Mouse (Mus musculus) G1E (cell line): ENCODE data around the gene Cish. TPM values are rescaled to one million over a fixed set of nuclear protein-coding genes. Genes with fewer than 3 reads are reported as not detected.
A peak's percentile ranks its signal among the peaks of the same experiment; 100 is the strongest.

Experiments used
- ATAC-seq: 2 replicates; pipeline ENCODE4 v1.8.0; 2016; ENCODE audit warnings: mild to moderate bottlenecking; ENCODE audit not compliant: insufficient number of reproducible peaks, poor library complexity, low FRiP score, severe bottlenecking; ENCODE audit errors: extremely low read depth
- DNase-seq: peaks from one replicate; pipeline ENCODE4 v3.0.0; 2012; ENCODE audit warnings: low spot score
- H3K27me3 ChIP-seq: 2 replicates; pipeline ENCODE4 v1.6.1; 2012; ENCODE audit warnings: mild to moderate bottlenecking, low read length, inconsistent platforms; ENCODE audit not compliant: insufficient read depth
- H3K36me3 ChIP-seq: replicated peaks from 2 replicates; pipeline ENCODE3; 2012; ENCODE audit warnings: mild to moderate bottlenecking, inconsistent platforms
- H3K4me1 ChIP-seq: 2 replicates; pipeline ENCODE4 v1.6.1; 2012; ENCODE audit warnings: low read depth, low read length, inconsistent platforms, mixed read lengths; ENCODE audit not compliant: insufficient read depth
- H3K4me3 ChIP-seq: 2 replicates; pipeline ENCODE4 v1.5.1; 2012; ENCODE audit warnings: low read depth, mild to moderate bottlenecking, inconsistent platforms, low read length, moderate library complexity, mixed read lengths
- H3K9me3 ChIP-seq: replicated peaks from 2 replicates; pipeline ENCODE4 v1.6.1; 2012; ENCODE audit warnings: inconsistent platforms
- CTCF ChIP-seq: IDR thresholded peaks from 2 replicates; pipeline ENCODE4 v1.5.1; 2012; ENCODE audit warnings: low read depth, low read length, inconsistent platforms, mixed read lengths
- GATA1 ChIP-seq: IDR thresholded peaks from 2 replicates; pipeline ENCODE4 v1.6.1; 2012; ENCODE audit warnings: borderline replicate concordance, low read length, inconsistent platforms, mixed read lengths
- GATA2 ChIP-seq: IDR thresholded peaks from 2 replicates; pipeline ENCODE4 v1.6.1; 2012; ENCODE audit warnings: low read depth, low read length, inconsistent platforms, borderline replicate concordance
- POLR2AphosphoS5 ChIP-seq: IDR thresholded peaks from 2 replicates; pipeline ENCODE4 v1.6.1; 2012; ENCODE audit warnings: low read depth, low read length, inconsistent platforms; ENCODE audit not compliant: insufficient replicate concordance
- TAL1 ChIP-seq: conservative IDR thresholded peaks from 2 replicates; pipeline ENCODE4 v1.6.1; 2012; ENCODE audit warnings: low read depth, low read length, inconsistent platforms, mixed read lengths
- polyA plus RNA-seq: library from polyadenylated mRNA; stranded (reverse); fragments of >175 nt; gene quantifications from 2 replicates; pipeline ENCODE4 v1.2.3, GENCODE M21; 2012
- total RNA-seq, 2 experiments: library from RNA; stranded (forward) in 1 of 2; stranded (reverse) in 1 of 2; fragments of 200-1000 nt in 1 of 2; fragments of >200 nt in 1 of 2; fragmentation: Nextera tagmentation in 1 of 2; gene quantifications; 2 replicates each; pipeline ENCODE4 v1.2.3; 2014 to 2017

Gene Cish
- total and polyA plus RNA-seq, 3 experiments, result 24.7 to 151 (median 106) TPM

DNA sequence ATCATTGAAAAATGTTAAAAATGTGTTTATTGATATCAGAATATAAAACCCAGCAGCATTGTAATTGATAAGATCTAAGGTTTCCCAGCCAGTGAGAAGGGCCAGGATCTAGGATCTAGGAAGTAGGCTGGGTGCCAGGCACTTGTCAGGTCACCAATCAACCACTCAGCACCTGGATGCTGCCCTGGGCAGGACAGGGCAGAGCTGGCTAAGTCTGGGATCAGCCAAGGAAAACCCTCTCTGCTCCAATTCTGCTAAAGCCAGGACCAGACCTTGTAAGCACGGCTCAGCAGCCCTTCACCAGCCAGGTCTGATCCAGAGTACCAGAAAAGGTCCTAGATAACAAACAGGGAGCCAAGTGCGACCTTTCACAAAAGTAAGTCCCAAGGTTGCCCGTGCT, 40.9 kb upstream of the Cish start:
- DNase-seq (no peak), ATAC-seq (no peak)
- TF ChIP-seq POLR2AphosphoS5, result no peak
- TF ChIP-seq CTCF, result no peak
- no peak for TF ChIP-seq TAL1
- TF ChIP-seq GATA2, result no peak
- TF ChIP-seq GATA1, result no peak
- no peak overlapping the region for H3K4me3 ChIP-seq
- H3K9me3 ChIP-seq, result no peaks in the 10 kb centered on the region
- peaks cover 27% of the 10 kb centered on the region for H3K4me1 ChIP-seq
- peaks cover 65% of the 10 kb centered on the region for H3K36me3 ChIP-seq
- H3K27me3 ChIP-seq, result peaks cover 6% of the 10 kb centered on the region

- TF ChIP-seq GATA1 (no peak), CTCF (no peak), TAL1 (no peak), POLR2AphosphoS5 (no peak), GATA2 (no peak)
- Histone ChIP-seq H3K4me3 (no peak overlapping the region), H3K27me3 (peaks cover 6% of the 10 kb centered on the region), H3K9me3 (no peaks in the 10 kb centered on the region), H3K4me1 (peaks cover 26% of the 10 kb centered on the region), H3K36me3 (peaks cover 72% of the 10 kb centered on the region)
- no peak for ATAC-seq
- DNase-seq, result no peak
Observed at GRCm38 (mm10) chr9:107255596-107255995, 40.2 kb upstream of the Cish start.

DNA sequence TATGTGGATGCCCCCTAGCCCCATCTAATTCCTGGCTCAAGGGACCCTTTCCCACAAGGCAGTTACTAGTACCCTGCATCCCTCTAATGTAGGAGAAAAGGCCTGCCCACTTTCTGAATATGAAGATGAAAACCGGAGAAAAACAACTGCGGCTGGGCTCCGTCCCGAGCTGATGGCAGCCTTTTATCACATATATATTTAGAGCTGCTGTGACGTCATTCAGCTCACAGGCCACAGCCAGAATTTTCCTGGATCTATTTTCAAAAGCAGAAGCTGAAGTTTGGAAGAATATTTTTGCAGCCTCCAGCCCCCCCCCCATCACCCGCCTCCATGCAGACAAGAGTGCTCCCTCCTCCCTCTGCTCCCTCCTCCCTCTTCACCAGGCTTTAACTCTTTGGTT, 36.3 kb upstream of the Cish start:
- Histone ChIP-seq H3K36me3 (peaks cover 100% of the 10 kb centered on the region), H3K4me3 (no peak overlapping the region), H3K9me3 (no peaks in the 10 kb centered on the region), H3K27me3 (no peaks in the 10 kb centered on the region), H3K4me1 (peaks cover 50% of the 10 kb centered on the region)
- no peak for TF ChIP-seq TAL1
- TF ChIP-seq POLR2AphosphoS5, result no peak
- no peak for DNase-seq
- ATAC-seq, result no peak

- ATAC-seq, result no peak
- H3K27me3 ChIP-seq, result no peaks in the 10 kb centered on the region
- no peak for TF ChIP-seq GATA1
- TF ChIP-seq GATA2, result no peak
- no peak for TF ChIP-seq CTCF
- no peak for TF ChIP-seq POLR2AphosphoS5
- no peak for TF ChIP-seq TAL1
- no peak for DNase-seq
- H3K4me3 ChIP-seq, result no peak overlapping the region
- peaks cover 57% of the 10 kb centered on the region for H3K4me1 ChIP-seq
- H3K36me3 ChIP-seq, result peaks cover 97% of the 10 kb centered on the region
- H3K9me3 ChIP-seq, result no peaks in the 10 kb centered on the region
Observed at GRCm38 (mm10) chr9:107260429-107260828, 35.4 kb upstream of the Cish start.

DNA sequence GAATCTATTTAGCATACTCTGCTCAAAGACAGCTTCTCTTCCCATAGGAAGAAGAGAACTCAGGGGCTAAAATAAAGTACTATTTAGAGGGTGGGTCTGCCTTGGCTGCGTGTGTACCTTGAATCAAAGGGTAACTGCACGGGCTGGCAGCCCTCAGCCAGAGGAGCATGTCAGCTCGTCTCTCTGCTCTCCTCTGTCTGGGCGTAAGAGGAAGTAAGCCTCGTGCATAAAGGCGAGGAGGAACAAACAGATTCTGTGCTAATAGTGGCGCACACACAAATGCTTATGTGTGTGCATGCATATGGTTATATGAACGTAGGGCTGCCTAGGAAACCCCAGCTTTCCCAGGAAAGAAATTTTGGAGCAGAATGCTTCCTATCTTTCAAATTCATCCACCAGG, 35.0 kb upstream of the Cish start:
- Histone ChIP-seq H3K4me1 (peaks cover 61% of the 10 kb centered on the region), H3K9me3 (no peaks in the 10 kb centered on the region), H3K27me3 (no peaks in the 10 kb centered on the region), H3K36me3 (peaks cover 97% of the 10 kb centered on the region), H3K4me3 (no peak overlapping the region)
- DNase-seq (no peak), ATAC-seq (peak; percentile 62)
- TF ChIP-seq GATA1 (no peak), TAL1 (no peak), CTCF (no peak), POLR2AphosphoS5 (no peak), GATA2 (no peak)

DNA sequence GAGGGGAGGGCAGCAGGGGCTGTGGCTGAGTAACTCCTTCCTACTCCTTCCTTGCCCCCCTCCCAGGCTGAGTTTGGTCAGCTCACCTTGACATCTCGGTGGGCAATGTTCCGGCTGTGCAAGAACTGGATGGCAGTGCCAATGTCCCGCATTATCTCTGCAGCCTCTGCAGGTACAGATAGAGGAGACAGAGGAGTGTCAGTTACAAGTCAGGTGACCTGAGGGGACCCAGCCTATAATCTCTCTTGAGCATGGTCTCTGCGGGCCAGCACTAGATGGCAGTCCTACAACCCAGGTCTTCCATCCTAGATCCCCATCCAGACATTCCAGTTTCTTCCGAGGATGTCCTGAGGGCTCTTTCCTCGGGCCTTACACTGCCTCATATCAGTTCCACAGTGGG, 34.0 kb upstream of the Cish start:
- Histone ChIP-seq H3K4me1 (peaks cover 67% of the 10 kb centered on the region), H3K36me3 (peaks cover 94% of the 10 kb centered on the region), H3K27me3 (no peaks in the 10 kb centered on the region), H3K9me3 (no peaks in the 10 kb centered on the region), H3K4me3 (no peak overlapping the region; the same call in 1 of the 2 replicates)
- ATAC-seq (peak; percentile 36; the same call in 1 of the 2 replicates), DNase-seq (no peak)
- TF ChIP-seq TAL1, result no peak
- no peak for TF ChIP-seq CTCF
- TF ChIP-seq POLR2AphosphoS5, result no peak
- no peak for TF ChIP-seq GATA2
- no peak for TF ChIP-seq GATA1

DNA sequence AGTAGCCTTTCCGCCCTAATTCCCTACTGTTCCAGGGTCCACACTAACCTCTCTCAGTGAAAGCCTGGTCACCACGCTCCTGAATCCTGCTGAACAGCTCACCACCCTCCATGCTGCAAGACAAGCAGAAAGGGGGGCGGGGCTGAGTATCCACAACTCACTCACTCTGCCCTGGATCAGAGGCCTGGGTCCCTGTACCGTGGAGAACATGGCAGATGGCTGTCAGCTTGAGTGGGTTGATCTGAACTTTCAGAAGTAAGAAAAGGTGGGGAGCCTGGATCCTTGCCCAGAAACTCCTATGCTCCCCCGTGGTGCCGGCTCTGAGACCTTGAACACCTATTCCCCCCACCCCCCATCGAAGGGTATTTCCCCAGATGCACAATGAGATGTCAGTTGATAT, 33.5 kb upstream of the Cish start:
- ATAC-seq (no peak), DNase-seq (no peak)
- H3K27me3 ChIP-seq, result no peaks in the 10 kb centered on the region
- peaks cover 71% of the 10 kb centered on the region for H3K4me1 ChIP-seq
- peaks cover 88% of the 10 kb centered on the region for H3K36me3 ChIP-seq
- no peak for TF ChIP-seq POLR2AphosphoS5
- no peak for TF ChIP-seq GATA2
- TF ChIP-seq GATA1, result no peak
- no peak for TF ChIP-seq TAL1
- no peak for TF ChIP-seq CTCF
- H3K9me3 ChIP-seq, result no peaks in the 10 kb centered on the region
- no peak overlapping the region for H3K4me3 ChIP-seq
